Mouse (Mus musculus) cerebellum, adult 9-11 months (tissue): ENCODE data around the gene Rnf5.

Experiments
- DNase-seq: peaks from one replicate; pipeline ENCODE4 v3.0.0; 2022

The Rnf5 gene

DNA sequence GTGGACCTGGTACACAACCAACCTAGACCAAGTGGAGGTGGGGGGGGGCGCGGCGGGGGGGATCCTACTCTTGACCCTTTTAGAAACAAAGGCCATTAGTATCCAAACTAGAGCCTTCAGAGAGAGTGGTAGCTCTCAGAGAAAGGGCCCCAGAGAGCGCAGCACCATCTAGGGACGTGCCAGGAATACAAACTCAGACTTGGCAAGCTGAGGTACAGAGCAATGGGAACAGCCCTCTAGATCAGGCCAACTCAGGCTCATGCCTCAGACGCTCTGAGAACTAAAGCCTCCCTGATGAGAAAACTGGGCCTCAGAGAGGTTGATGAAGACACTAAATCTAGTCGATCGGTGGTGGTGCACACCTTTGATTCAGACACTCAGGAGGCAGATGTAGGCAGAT lies 18.4 kb downstream of the Rnf5 start:
- DNase-seq, result peak; percentile 42

DNA sequence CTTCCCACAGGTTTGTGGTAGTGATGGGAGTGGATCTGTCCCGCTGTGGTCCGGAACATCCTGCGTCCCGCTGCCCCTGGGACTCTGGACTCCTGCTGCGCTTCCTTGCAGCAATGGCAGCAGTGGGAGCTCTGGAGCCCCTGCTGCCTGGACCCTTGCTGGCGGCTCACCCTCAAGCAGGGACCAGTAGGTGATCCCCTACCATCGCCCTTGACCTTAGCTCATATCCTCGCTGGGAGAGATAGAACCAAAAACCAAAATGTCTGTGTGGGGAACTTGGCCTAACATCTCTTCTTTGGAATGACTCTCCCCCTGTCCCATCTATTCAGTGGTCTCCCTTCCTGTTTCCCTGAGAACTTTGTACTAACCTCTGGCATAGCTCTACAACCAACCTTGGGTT lies 19.7 kb downstream of the Rnf5 start:
- DNase-seq, result no peak

DNA sequence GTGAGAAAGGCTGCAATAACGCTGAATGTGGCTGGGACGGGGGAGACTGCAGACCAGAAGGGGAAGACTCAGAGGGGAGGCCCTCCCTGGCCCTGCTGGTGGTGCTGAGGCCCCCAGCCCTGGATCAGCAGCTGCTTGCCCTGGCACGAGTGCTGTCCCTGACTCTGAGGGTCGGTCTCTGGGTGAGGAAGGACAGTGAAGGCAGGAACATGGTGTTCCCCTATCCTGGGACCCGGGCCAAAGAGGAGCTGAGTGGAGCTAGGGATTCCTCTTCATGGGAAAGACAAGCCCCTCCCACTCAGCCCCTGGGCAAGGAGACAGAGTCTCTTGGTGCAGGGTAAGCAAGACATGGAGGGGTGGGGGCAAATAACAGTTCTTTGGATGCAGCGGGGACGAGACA lies 20.1 kb downstream of the Rnf5 start:
- DNase-seq, result peak; percentile 49

DNA sequence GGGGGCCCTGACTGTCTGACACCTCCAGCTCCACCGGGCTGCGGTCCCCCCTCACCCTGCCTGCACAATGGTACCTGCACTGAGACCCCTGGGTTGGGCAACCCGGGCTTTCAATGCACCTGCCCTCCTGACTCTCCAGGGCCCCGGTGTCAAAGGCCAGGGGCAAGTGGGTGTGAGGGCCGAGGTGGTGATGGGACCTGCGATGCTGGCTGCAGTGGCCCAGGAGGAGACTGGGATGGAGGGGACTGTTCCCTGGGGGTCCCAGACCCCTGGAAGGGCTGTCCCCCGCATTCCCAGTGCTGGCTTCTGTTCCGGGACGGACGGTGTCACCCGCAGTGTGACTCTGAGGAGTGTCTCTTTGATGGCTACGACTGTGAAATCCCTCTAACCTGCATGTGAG lies 21.0 kb downstream of the Rnf5 start:
- peak; percentile 18 for DNase-seq

DNA sequence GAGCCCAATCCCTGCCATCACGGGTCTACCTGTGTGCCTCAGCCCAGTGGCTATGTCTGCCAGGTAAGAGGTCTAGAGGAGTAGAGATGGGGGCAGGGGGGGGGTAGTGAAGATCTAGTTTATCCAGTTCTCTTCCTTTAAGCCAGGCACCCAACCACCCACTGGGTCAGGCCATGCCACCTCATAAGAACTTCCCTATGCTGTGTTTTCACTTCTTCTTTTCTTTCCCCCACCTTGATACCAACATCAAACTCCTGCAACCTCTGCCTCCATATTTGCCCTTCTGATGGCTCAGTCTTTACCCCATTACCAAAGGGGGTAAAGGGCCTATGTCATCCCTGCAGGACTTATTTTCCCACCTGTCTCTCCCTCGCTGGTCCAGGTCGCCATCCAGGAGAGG lies 25.4 kb downstream of the Rnf5 start:
- no peak for DNase-seq

DNA sequence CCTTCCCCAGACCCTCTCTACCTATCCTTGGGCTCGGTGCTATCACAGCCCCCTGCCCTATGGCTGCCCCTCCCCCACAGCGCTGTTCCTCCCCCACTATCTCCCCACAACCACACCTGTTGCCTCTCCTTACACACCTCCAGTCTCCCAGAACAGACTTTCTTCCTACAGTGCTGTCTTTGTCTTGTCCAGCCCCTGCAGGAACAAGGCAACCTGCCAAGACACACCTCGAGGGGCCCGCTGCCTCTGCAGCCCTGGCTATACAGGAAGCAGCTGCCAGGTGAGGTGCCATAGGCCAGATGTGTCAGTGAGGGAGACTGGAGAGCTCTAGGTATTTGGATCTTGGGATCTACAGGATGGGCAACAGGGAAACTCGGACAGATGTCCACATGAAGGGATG lies 26.9 kb downstream of the Rnf5 start:
- DNase-seq, result no peak

DNA sequence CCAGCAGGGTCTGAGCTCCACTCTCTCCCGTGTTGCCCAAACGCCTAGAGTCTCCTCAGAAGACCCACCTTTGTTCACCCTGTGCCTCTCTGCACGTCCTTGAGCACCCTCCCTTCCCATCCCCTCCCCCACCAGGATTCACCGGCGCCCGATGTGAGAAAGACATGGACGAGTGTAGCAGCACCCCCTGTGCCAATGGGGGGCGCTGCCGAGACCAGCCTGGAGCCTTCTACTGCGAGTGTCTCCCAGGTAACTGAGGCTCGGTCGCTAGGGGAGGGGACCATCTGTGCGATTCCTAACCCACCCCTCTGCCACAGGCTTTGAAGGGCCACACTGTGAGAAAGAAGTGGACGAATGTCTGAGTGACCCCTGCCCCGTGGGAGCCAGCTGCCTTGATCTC lies 31.1 kb downstream of the Rnf5 start:
- no peak for DNase-seq

DNA sequence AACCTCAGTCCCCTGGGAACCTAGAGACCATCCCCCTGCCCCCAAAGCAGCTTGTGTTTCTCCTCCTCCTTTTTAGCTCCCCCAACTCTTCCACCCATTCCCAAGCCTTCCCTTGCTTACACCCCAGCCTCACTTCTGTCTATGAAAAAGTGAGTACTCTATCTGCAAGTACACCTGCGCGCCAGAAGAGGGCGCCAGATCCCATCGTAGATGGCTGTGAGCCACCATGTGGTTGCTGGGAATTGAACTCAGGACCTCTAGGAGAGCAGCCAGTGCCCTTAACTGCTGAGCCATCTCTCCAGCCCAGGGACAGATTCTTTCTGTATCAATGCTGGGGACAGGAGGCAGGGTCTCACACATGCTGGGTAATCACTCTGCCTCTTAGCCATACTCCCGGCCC lies 31.6 kb downstream of the Rnf5 start:
- no peak for DNase-seq

DNA sequence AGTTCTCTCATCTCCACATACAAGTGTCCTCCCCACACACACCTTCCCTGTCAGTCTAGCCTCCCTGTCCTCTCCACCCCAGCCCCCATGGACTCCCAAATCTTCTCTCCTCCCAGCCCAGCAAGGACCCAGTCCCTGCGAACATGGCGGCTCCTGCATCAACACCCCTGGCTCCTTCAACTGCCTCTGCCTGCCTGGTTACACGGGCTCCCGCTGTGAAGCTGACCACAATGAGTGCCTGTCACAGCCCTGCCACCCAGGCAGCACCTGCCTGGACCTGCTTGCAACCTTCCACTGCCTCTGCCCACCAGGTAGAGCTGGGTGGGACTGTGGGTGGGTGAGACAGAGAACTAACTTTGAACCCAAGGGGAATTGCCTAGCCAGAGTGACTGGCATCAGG lies 33.6 kb downstream of the Rnf5 start:
- DNase-seq, result no peak

DNA sequence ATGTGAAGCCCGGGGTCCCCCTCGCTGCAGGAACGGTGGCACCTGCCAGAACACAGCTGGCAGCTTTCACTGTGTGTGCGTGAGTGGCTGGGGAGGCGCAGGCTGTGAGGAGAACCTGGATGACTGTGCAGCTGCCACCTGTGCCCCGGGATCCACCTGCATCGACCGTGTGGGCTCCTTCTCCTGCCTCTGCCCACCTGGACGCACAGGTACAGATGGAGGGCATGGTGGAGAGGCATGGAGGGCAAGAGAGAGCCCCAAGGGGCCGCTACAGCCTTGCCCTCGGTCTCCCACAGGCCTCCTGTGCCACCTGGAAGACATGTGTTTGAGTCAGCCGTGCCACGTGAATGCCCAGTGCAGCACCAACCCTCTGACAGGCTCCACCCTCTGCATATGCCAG lies 35.1 kb downstream of the Rnf5 start:
- DNase-seq, result no peak

DNA sequence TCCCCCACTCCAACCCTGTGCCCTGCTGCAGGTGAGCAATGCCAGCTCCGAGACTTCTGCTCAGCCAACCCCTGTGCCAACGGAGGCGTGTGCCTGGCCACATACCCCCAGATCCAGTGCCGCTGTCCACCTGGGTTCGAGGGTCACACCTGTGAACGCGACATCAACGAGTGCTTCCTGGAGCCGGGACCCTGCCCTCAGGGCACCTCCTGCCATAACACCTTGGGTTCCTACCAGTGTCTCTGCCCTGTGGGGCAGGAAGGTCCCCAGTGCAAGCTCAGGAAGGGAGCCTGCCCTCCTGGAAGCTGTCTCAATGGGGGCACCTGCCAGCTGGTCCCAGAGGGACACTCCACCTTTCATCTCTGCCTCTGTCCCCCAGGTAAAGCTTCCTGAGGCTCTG lies 36.2 kb downstream of the Rnf5 start:
- no peak for DNase-seq

DNA sequence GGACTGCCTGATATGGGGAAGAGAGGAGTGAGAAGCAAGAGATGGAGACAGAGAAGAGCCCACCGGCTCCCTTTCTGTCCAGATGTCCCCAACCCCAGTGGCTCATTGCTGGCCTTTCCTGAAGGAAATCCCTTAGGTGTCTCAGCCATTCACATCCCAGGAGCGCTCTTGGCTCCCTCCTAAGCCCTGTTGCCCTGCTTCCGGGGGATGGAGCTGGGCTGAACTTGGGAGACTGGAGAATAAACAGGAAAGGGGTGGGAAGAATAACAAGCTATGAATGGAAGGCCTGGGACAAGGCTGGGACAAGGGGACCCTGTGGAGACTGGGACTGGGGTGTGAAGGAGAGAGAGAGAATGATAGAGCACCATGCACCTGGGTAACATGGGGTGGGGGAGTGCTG lies 38.7 kb downstream of the Rnf5 start:
- no peak for DNase-seq

DNA sequence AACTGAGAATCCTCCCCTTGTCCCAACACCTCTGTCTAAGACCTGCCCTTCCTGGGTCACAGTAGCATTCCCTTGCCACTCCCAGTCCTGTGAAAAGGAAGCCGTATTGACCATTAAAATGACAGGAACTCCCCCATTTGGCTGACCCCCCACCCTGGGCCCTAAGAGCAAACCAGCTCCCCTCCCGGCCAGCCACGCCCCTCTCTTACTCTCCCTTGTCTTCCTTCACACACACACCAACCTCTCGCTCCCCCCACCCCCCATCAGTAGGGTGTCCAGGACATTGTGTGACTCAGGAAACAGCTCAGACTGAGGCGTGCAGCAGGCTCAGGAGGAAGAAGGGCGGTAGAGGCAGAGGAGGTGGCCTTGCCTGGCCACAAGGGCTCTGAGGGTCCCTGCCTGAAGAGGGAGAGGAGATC lies 39.5 kb downstream of the Rnf5 start, which contains the start of gene Notch4:
Notch4 (plus strand) TSS at position 266 of the 419 bp plus-strand sequence.
- DNase-seq, result no peak

DNA sequence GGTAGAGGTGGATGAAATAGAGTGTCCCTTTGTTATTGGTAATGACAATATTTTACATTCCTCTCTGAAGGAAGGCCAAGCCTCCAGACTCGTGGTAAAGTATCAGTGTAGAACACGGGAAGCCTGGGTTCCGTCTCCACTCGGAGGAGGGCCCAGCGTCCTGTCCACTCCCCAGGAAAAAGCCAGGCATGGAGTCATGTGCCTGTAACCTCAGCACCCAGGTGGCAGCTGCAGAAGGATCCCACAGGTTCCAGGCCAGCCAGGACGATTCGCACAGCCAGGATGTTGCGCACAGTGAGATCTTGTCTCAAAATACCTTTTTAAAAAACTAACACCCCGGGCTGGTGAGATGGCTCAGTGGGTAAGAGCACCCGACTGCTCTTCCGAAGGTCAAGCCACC lies 40.1 kb downstream of the Rnf5 start:
- DNase-seq, result no peak

DNA sequence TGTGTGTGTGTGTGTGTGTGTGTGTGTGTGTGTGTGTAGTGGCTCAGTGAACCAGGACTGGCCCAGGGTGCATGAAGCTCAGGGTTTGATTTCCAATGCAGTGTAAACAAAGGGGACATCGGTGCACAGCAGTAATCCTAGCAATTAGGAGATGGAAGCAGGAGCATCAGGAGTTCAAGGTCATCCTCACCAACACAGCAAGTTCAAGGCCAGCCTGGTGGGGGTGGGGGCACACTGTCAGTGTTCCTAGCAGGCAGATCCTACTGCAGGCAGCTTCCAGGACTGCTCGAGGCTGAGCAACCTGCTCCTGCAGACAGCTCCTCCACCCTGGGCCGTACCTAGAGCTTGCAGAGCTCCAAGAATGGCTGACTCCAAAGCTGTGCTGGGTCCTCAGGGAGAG lies 40.9 kb downstream of the Rnf5 start:
- DNase-seq, result no peak

DNA sequence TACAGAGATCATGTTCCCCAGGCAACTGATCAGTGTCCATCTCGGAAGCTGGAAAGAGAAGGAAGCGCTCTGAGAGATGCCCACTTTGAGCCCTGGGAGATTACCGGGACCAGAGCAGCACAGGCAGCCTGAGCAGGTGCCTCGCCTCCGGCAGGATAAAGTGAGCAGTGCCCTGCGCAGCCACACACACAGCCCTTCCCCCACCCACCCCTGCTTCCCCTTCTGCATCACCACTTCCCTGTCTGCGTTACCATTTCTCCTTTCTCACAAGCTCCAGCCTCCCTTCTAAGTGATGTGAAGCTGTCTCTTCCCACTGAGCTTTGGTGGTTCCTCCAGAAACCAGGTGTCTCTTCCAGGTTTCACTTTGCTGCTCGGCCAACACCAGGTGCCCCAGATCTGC lies 42.3 kb downstream of the Rnf5 start:
- DNase-seq, result no peak

DNA sequence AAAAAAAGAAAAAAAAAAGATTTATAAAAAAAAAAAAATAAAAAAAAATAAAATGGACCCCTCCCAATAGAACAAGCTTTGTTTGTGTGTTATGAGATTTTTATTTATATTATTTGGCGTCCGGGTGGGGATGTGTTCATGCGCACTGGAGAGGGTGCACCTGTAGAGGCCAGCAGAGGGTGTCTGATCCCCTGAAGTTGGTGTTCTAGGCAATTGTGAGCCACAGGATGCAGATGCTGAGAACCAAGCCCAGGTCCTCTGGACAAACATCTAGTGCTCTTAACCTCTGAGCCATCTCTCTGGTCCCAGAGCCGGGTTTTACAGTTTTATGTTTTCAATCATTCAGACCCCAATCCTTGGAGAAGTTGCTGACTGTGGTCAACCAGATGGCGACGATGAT lies 43.1 kb downstream of the Rnf5 start:
- DNase-seq, result no peak

DNA sequence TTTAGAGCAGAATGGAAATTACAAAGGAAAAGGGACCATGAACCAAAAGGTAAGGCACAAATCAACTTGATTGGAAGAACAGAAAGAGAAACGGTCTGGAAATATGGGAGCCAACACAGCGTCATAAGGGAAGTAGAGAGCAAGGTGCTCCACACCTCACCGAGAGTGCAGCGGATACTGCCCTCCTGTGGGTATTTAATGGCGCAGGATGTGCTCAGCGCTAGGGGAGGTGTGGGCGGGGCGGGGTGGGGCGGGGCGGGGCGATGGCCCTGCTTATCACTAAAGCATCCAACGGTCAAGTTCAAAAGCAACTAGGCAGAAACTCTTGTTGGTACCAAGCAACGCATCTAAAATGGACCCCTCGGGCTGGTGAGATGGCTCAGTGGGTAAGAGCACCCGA lies 43.6 kb downstream of the Rnf5 start:
- DNase-seq, result no peak

DNA sequence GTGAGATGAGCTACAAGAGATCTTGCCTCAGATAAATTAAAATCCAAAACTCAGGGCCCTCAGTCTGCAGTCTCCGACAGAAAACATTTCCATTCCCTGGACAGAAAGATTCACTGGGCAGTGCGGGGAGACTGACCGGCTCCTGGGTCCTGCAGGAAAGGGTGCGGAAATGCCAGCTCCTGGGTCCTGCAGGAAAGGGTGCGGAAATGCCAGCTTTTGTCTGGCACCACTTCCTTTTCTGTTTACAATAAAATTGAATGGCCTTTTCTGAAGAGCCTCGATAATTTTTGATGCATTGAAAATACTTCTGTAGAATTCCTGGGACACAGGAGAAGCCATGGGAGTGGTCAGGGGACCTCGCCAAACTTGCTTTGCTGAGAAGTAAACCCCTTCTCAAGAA lies 44.4 kb downstream of the Rnf5 start:
- no peak for DNase-seq

DNA sequence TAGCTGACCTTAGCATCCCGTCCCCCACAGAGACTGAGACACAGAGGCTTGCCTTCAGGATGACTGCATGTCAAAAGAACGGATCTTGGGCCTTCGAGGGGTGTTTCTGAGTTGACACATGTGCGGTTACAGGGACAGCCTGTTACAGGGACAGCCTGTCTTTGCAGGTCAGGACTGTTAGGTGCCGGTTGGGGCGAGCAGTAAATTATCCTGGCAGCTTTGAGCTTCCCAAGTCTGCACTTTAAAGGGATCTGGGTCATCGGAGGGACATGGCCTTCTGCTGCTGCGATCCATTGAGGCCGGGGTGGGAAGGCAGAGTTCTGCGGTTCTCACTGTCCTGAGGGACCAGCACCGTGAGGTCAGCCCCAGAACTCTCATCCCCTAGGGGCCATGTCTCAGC lies 46.1 kb downstream of the Rnf5 start:
- no peak for DNase-seq

DNA sequence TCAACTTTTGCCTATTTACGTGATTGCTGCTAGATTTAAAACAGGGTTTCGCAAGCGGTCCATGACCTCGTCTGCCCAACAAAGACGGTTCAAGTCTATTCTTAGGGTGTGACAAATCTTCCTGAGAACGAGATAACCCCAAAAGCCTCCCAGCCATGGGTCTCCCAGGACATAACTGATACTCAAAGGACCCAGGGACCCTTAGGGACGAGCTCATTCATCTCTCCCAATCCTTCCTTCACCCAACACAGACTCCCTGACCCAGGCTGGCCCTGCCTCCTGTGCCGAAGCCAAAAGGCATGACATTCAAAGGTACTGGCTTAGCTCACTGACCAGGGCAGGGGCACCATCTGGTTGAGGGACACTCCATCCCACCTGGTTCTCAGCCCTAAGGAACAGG lies 47.1 kb downstream of the Rnf5 start:
- no peak for DNase-seq

DNA sequence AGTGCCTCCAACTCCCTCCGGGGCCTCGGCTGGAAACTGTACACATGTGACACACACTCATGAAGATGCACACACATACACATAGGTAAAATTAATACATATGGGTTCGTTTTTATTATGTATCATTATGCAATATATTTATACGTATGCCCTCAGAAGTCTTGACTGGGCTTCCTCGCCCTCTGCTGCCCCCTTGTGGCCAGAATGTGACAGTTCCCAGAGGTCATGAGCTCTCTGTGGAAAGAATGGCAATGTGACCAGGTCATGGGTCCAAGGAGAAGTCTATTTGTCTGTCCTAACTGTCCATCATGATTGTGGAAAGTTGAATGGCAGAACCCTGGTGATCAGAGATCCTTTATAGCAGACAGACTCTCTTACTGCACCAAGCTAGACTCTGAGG lies 48.0 kb downstream of the Rnf5 start:
- DNase-seq, result peak; percentile 44
